Mouse (Mus musculus): ENCODE results near the gene Baz1b.
A peak's percentile ranks its signal among the peaks of the same experiment; 100 is the strongest.

The Baz1b gene

GRCm38 (mm10) chr5:135236571-135236970 is 49.5 kb downstream of the Baz1b start:
- peak; percentile 17 to 41 for DNase-seq (ENCODE audit: low spot score in 2 of 2)

- no peak for DNase-seq (ENCODE audit: low spot score in 2 of 2)
Measured at GRCm38 (mm10) chr5:135238832-135239231, 51.8 kb downstream of the Baz1b start.

- DNase-seq (ENCODE audit: low spot score in 2 of 2): no peak
Measured at GRCm38 (mm10) chr5:135241474-135241873, 54.4 kb downstream of the Baz1b start.

GRCm38 (mm10) chr5:135242136-135242535 is 55.1 kb downstream of the Baz1b start:
- no peak for DNase-seq (ENCODE audit: low spot score in 2 of 2)

GRCm38 (mm10) chr5:135242608-135243007 is 55.5 kb downstream of the Baz1b start:
- DNase-seq (ENCODE audit: low spot score in 2 of 2): no peak

GRCm38 (mm10) chr5:135243166-135243565 is 56.1 kb downstream of the Baz1b start:
- no peak for DNase-seq (ENCODE audit: low spot score in 2 of 2)

GRCm38 (mm10) chr5:135246531-135246930 is 59.5 kb downstream of the Baz1b start:
- no peak for DNase-seq (ENCODE audit: low spot score in 2 of 2)

- no peak for DNase-seq (ENCODE audit: low spot score in 2 of 2)
Measured at GRCm38 (mm10) chr5:135247337-135247736, 60.3 kb downstream of the Baz1b start.

GRCm38 (mm10) chr5:135248956-135249676 is 62.1 kb downstream of the Baz1b start:
- DNase-seq (ENCODE audit: low spot score in 2 of 2): no peak

- DNase-seq (ENCODE audit: low spot score in 2 of 2): no peak
Measured at GRCm38 (mm10) chr5:135250186-135251078, 63.4 kb downstream of the Baz1b start.

GRCm38 (mm10) chr5:135251079-135251454 is 64.0 kb downstream of the Baz1b start, which contains the start of gene Fzd9:
Gene Fzd9 (minus strand): TSS chr5:135251230.
- DNase-seq (ENCODE audit: low spot score in 2 of 2): peak; percentile 73 to 81

- no peak for DNase-seq (ENCODE audit: low spot score in 2 of 2)
Measured at GRCm38 (mm10) chr5:135253741-135254401, 66.8 kb downstream of the Baz1b start.

- DNase-seq (ENCODE audit: low spot score in 2 of 2): no peak
Measured at GRCm38 (mm10) chr5:135256166-135256565, 69.1 kb downstream of the Baz1b start.

- DNase-seq (ENCODE audit: low spot score in 2 of 2): no peak
Measured at GRCm38 (mm10) chr5:135257559-135257958, 70.5 kb downstream of the Baz1b start.

- no peak for DNase-seq (ENCODE audit: low spot score in 2 of 2)
Measured at GRCm38 (mm10) chr5:135258280-135259150, 71.5 kb downstream of the Baz1b start.

- no peak for DNase-seq (ENCODE audit: low spot score in 2 of 2)
Measured at GRCm38 (mm10) chr5:135263866-135264503, 76.9 kb downstream of the Baz1b start.

GRCm38 (mm10) chr5:135264548-135264947 is 77.5 kb downstream of the Baz1b start:
- DNase-seq (ENCODE audit: low spot score in 2 of 2): no peak

GRCm38 (mm10) chr5:135269451-135269850 is 82.4 kb downstream of the Baz1b start:
- no peak for DNase-seq (ENCODE audit: low spot score in 2 of 2)

GRCm38 (mm10) chr5:135270361-135270760 is 83.3 kb downstream of the Baz1b start:
- no peak for DNase-seq (ENCODE audit: low spot score in 2 of 2)

- DNase-seq (ENCODE audit: low spot score in 2 of 2): no peak
Measured at GRCm38 (mm10) chr5:135271563-135272165, 84.6 kb downstream of the Baz1b start.
